Mouse (Mus musculus) mouse trophoblast stem cell (cell line): ENCODE data around the gene Pbp2.

ENCODE experiments used
- in situ Hi-C, 2 experiments: fragments of 300-500 bp; cut with MseI, MboI; formaldehyde crosslinking; loops; 2 replicates in 1 of 2; 3 replicates in 1 of 2; pipeline ENCODE4 v1.15.1; 2025

Gene Pbp2

DNA sequence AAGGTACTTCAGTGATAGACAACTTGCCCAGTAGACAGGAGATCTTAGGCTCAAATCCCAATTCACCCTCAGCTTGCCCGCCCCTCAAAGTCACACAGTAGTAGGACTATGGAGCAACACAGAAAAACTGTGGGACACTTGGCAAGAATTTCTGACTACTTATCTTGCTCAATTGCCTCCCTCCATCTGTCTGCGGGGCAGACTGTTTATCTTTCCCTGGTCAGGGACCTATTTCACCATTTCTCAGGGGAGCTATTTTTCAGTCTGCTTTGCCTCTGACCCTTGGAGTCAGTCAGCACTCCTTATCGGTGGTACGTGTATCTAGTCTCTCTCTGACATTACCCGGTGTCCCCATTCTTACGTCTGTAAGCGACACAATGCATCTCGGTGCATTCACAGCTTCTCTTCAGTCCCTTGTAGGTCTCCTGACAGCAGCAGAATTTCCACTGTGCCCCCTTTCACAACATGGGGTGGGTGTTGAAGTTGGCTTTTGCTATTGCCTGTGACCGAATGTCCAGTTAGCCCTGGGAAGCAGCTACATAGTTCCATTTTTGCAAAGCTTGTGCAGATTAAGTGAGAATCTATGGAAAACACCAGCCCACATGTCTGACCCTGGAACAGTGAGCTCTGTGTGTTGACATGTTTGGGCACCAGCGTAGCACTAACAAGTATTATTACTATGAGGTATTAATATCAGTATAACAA is 7.6 kb downstream of the Pbp2 start:
- in situ Hi-C loops: no loop called here

DNA sequence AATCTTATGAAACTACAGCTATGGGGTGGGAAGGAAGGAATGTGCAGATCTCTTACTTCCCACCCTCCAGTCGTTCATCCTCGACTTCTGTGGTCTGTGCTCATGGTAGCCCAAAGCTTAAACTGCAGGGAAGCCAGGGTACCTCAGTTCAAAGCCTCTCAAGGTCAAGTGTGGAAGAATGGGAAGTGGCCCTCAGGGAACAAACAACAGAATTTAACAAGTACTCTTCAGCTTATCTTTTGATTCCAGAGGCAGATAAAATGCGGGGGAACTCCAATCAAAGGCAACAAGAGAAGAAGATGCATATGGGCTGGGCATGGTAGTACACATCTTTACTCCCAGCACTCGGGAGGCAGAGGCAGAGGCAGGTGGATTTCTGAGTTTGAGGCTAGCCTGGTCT is 9.7 kb downstream of the Pbp2 start:
- in situ Hi-C loops: no loop called here

DNA sequence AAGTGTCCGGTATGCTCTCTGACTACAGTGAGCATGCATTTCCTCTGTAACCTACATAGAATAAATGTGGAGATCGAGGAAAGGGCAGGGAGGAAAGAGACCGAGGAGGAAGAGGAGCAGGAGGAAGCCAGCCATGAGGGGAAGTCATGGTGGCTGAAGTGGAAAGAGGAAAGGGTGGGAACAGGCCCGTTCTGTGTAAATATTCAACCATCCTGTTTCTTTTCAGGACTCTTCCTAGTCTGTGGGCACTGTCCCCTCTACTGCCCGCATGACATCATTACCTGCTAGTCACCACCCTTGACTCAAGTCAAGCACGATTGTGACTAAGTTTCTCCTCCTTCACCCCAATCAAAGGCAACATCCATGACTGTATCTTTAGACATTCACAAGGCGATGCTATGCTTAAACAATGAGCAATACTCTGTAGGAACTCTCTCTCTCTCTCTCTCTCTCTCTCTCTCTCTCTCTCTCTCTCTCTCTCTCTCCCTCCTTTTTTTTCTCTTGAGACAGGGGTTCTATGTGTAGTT is 11.1 kb downstream of the Pbp2 start:
- in situ Hi-C loops: no loop called here

DNA sequence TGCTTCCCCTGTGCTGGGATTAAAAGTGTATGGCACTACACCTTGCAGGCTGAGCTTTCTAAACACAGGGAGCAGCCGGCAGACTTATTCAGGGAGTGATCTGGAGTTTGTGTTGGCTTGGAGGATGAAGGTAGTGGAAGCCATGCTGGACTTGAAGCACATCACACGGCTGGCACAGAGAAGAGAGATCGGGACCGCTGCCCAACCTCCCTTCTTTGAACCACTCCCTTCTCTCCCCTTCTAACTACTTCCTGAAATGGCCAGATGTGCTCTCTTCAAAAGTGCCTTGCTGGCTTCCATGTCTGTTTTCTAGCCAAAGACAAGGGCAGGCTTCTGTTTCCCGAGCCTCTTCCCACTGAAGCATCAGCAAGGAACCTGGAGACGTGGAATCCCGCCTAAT is 12.6 kb downstream of the Pbp2 start:
- in situ Hi-C loops: no loop called here

DNA sequence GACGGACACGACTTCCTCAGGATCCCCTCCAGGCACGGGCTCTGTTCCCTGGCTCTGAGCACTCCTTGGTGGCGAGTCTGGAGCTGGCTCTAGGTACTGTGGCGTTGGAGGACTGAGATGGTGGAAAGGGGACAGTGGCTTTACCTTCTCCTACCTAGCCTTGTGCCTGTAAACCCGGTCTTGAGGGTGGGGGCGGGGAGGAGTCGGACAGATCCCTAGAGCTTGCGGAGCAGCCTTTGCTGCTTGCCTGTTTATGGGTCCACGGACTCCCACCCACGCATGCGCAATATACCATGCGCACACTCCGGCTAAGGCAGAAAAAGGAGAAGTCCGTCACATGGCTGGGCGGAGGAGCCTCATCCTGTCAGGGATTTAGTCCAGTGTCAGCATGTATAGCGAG is 13.9 kb downstream of the Pbp2 start:
- in situ Hi-C loops: no loop called here

DNA sequence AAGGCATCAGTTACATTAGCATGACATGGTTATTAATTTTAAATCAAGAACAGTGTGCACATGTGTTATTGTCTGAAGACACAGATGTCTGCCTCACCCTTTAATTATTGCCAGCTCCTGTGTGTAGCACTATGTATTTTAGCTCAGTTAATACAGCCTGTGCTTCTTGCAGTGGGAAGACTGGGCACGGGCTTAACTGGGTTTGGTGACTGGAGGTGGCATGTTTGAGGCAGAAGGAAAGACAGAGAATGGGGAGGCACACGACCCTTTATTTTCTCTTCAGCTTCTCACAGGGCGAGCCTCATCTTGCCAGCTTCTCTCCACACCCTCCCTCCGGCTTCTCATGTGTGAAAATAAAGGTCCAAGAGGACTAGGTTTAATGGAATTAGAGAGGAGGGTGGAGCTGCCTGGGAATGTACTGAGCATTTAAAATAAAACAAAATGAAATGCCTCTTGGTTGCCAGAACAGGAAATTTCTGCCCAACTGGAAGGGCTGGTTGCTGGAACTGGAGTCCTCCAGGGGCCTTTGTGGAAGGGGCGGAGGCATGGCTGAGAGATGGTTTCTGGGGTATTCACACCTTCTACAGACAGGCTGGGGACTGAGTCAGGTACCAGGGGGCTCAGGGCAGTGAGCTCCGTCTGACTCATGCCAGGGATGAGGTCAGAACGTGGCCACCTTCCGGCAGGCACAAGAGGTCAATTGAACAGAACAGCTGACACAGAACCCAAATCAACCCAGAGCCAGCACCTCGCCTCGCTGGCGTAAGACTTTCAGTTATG is 14.9 kb downstream of the Pbp2 start:
- in situ Hi-C loops: no loop called here

DNA sequence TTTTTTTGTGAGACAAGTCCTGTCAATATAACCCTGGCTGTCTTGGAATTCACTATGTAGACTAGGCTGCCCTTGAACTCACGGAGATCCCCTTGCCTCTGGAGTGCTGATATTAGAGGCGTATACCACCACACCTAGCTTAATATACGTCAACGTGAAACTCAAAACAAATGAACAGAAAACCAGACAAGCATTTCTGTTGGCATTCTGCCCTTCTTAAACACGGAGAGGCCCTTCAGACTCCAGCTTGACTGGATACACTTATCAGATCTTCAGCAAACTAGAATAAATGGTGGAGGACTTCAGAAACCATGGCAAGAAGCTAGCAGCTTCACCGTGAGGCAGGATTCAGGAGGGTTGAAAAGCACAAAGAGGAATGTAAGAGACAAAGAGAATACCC is 16.1 kb downstream of the Pbp2 start:
- in situ Hi-C loops: no loop called here

DNA sequence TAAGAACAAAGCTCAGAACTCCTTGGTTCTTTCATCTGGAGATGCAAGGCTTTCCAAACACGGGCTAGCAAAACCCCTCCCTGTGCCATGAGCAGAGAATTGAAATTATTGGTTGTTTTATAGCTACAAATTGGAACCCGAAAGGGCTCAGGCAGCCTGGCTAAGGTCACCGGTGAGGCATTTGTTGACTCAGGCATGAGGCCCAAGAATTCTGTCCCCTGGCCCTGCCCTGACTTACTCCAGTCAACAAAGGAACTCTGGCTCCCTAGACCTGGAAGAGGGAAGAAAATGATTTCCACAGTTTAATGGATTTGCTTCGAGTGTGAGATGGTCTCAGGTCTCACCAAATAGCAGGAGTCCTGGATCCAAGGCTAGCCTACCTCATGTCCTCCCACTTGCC is 17.8 kb downstream of the Pbp2 start:
- in situ Hi-C loops: no loop called here

DNA sequence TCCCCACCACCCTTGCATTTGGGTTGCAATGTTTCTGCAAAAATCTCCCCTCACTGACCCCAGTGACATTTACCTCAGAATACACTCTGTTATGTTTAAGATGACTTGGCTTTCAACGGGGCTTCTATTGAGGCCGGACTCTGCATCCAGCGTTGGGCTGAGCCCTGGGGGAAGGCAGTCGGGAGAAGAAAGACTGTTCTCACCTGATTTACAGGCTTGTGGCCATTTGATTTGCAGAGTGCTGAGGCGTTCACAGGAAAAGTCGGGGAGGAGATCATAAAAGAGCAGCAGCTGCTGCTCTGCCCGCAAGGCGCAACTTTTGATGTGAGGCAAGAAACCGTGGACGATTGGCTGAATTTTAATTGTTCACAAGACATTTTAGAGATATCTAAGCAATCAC is 30.3 kb downstream of the Pbp2 start:
- in situ Hi-C loops: no loop called here

DNA sequence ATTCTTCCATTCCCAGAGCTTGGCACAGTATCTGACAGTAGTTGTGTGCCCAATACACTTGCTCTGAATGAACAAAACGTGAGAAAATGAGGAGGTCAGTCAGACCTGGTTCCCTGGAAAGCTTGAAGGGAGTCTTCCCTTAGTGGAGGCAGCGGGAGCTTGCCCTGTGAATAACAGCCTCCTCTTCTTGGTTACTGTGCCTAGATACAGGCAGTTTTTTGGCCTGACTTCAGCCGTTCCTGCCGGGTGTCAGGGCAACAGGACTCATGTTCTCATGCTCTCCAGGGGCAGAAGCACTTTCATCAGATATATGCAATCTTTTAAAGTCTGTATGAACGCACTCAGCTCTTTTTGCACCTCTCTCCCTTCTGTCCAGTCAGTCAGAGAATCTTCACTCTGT is 30.9 kb downstream of the Pbp2 start:
- in situ Hi-C loops: no loop called here

DNA sequence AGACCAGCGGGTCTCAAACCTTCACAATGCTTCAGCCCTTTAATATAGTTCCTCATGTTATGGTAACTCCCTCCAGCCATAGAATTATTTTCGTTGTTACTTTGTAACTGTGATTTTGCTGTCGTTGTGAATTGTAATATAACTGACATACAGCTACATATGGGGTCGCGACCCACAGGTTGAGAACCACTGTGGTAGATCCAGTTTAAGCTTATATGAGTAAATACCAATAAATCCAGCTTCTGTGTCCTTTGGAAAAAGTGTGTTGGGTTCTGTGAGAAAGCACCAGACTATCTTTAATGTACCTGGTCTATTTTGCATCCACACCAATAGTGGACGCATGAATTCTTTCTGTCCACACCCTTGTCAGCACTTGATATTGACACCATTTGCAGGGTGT is 31.9 kb downstream of the Pbp2 start:
- in situ Hi-C loops: no loop called here

DNA sequence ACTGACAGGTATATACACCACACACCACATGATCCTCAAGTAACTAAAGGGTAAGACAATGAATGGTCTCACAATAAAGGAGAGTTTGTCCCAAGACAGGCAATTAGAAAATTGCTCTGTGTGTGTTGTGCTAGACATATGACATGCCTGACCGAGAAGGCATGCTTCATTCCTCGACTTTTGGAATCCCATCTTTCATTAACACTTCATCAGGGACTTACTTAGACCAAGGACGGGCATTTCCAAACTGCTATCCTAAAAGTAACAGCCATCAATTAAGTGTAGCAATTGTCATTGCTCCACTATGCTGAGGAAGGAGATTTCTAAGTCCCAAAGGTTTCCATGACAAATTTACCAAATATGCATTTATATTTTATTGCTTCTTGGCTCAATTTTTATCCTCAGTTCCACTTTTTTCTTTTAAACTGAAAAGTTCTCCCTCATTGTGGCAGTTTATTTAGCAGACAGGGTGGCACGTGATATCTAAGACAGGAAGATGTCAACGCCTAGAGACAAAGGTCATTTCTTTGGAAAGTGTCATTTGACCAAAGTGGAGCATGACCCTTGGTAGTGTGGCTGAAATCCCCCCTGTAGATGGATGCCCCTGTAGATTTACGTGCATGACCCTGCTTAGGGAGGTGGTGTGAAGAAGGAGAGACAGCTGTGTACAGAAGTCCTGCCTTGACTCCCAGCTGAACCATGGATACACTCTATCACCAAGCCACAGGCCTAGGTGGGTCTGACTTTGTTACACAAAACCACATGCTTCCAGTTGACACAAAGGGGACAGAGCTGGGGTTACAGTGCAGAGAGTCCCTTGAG is 33.5 kb downstream of the Pbp2 start:
- in situ Hi-C loops: no loop called here

DNA sequence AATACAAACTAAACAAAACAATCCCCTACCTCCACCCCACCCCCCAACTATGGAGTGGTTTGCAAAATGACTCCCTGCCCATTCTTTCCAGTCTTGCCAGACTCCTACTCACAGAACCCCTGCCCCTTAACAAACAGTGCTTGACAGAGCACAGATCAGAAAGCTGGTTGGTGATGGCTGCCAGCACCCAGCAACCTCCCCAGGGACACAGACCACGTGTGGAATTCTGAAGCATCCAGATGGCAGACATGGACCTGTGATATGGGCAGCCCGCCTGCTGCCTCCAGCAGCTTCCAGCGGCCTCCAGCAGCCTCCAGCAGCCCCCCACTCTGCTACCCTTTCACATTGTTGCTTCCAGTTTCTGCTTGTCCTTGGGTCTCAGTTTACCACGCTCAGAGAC is 35.0 kb downstream of the Pbp2 start:
- in situ Hi-C loops: no loop called here

DNA sequence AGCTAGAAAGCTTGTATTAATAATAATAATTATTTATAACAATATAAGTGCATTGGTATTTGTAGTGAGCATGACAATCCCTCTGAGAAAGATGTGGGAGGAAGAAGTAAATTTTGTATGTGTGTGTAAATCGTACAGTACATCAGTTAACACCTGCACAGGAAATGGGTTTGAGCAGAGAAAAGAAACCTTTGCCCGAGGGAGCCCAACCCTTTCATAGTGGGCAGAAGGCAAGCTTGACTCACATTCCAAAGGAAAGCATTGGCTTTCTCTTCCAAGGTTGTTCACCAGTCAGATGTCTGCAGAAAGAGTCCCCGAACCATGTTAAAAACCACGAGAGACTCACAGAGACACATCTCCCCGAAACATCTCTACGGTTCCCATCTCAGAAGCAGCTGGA is 37.1 kb downstream of the Pbp2 start:
- in situ Hi-C loops: no loop called here

DNA sequence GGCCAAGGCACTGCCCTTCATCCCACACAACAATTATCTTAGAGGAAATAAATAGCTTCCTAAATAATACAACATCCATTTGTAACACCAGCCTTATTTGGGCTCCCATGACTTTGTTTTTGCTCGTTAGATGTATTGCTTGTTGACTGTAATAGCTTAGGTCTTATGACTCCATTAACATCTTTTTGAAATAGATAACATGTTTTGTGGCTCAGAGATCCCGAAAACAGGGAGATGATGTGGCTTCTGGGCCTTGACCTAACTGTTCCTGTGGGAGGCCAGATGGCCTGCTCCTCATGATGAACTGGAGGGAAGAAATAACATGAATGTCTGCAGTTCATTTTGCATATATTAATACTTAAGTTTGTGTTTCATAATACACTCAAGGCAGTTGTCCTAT is 38.4 kb downstream of the Pbp2 start:
- in situ Hi-C loops: no loop called here

DNA sequence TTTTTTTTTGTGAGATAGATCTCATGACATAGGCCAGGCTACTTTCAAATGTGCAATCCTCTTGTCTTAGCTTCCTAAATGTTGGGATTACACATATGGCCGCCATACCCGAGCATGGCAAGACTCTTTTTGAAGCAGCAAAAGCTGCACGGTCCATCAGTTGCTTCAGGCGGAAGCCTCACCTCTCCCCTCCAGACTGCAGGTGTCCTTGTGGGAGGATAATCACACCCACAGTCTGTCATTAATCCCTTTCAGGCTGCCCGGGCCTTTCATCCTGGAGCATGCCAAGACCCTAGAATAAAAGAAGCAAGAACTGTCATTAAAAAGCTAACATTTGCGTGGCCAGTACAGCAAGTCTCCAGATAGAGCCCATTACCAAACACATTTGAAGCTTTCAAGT is 40.6 kb downstream of the Pbp2 start:
- in situ Hi-C loops: no loop called here

DNA sequence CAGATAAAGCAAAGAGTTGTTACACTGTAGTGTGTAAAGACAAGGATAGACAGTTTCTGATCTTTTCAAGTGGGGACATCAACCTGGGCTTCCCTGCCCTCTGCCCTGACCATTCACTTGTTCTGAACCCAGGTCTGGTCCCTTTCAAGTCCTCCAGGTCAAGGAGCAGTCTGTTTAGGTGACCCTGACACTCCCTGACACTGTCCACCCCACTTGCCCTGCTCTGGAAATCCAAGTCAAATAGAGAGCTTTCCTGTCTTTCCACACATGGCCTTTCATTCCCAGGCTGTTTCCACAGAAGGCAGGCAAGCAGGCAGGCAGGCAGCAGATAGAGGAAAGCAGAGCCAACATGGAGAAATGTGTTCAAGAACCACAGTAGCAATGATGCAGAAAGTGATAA is 41.8 kb downstream of the Pbp2 start:
- in situ Hi-C loops: no loop called here

DNA sequence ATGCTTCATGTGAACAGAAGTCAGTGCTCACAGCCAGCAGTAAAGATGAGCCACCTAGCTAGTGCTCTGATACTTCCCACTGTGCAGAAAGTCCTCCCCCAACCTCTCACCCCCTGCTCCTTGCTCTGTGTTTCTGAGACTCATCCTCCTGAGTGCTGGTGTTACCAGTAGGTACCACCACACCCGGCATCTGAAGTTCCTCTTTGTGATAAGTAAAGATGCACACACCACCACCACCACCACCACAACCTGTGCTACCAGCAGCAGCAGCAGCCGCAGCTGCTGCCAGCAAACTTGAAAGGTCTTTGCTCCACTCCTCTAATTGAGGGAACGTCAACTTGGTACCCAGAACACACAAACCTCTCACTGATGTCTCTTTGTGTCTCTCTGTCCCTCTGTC is 43.0 kb downstream of the Pbp2 start:
- in situ Hi-C loops: no loop called here

DNA sequence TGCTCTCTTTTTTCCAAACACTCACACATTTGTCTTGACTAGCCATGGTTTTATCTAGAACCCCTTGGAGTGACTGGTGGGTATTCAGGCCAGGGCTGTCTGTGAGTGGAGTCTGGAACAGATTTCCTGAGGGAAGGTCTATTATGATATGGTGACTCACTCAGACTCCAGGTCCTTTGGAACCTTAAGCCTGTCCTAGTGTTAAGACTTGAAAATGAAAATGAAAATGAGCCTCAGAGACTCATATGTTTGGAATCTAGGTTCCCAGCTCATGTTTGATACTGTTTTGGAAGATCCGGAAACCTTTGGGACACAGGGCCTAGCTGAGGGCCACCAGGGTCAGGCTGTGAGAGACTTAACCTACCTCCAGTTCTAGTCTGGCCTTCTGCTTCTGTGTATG is 44.1 kb downstream of the Pbp2 start:
- in situ Hi-C loops: no loop called here

DNA sequence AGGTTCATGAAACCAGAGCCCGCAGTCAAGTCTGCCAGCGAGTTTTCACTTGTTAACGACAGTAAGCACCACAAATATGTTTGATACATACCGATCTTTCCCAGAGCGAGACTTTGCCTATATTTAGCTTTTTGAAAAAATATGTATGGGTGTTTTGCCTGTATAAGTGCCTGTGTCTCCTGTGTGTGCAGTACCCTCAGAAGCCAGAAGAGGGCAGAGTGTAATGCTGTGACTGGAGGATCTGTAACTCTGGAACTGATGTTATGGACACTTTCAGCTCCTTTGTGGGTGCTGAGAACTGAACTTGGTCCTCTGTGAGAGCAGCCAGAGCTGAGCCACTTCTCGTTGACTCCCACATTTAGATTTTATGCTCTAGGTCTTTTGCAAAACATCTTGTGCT is 46.1 kb downstream of the Pbp2 start:
- in situ Hi-C loops: no loop called here

DNA sequence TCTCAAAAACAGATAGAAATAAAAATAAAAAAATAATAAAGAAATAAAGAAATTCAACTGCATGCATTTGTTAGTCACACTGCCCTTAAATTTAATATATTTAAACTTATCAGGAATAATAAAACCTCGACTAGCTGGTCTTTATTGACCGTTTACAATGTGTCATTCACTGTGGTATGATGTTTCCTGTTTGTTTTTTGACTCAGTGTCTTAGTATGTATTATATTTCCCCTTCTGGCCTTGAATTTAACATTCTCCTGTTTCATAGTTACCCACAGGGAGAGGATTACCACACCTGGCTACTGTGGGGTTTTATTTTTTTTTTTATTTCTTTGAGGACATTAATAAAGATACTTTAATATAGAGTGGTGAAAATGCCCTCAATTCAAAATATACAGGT is 47.6 kb downstream of the Pbp2 start:
- in situ Hi-C loops: no loop called here

DNA sequence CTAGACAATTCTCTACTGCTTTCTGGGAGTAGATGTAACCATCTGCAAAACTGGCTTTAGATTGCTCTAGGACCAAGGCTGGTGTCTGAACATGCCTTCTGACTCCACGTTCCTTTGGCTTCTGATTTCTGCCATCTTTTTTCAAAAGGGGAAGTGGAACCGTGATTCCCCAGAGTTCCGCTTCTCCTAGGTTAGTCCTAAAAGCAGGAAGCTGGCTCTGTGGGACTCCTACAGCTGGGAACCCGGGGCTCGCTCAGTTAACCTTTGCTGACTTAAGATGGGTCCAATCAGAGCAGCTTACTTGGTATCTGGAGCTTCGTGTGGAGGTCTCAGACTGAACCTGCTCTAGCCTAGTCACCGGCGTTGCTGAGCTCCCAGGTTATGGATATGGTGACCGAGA is 49.1 kb downstream of the Pbp2 start:
- in situ Hi-C loops: no loop called here

DNA sequence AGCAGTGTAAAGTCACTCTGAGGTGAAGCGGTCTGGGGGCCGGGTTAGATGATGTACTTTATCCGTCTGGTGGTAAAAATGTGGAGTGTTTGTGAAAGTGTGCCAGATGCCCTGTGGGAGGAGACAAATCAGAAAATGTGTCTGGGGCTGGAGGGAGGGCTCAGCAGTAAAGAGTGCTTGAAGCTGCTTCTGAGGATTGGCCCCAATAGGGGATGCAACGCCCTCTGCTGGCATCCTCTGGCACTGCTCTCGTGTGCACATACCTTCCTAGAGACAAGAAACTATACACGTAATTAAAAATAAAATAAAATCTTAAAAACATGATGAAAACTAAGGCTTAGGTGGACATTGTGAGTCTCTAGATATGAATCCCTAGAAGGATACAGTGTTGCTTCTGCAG is 49.8 kb downstream of the Pbp2 start:
- in situ Hi-C loops: no loop called here
